Mouse (Mus musculus) forebrain, embryonic 12.5 days (tissue): ENCODE results near the gene Kndc1. TPM values are rescaled to one million over a fixed set of nuclear protein-coding genes. Genes with fewer than 3 reads are reported as not detected.

ENCODE experiments used
- ATAC-seq: fragments of 200-750 bp; cut with Nextera tagmentation; 2 replicates; pipeline ENCODE4 v1.8.0; 2017; ENCODE audit warnings: moderate TSS enrichment; ENCODE audit not compliant: low FRiP score
- H3K27ac ChIP-seq: fragments of 300-500 bp; sonication (generic); 2 replicates; pipeline ENCODE4 v1.5.1; 2016; ENCODE audit warnings: mild to moderate bottlenecking
- H3K27me3 ChIP-seq: fragments of 300-500 bp; sonication (generic); 2 replicates; pipeline ENCODE4 v1.6.1; 2016; ENCODE audit warnings: mild to moderate bottlenecking
- H3K36me3 ChIP-seq: fragments of 300-500 bp; sonication (generic); replicated peaks from 2 replicates; pipeline ENCODE4 v1.6.1; 2016; ENCODE audit warnings: mild to moderate bottlenecking
- H3K4me1 ChIP-seq: fragments of 300-500 bp; sonication (generic); 2 replicates; pipeline ENCODE4 v1.6.1; 2016
- H3K4me2 ChIP-seq: fragments of 300-500 bp; sonication (generic); 2 replicates; pipeline ENCODE4 v1.6.1; 2016; ENCODE audit warnings: mild to moderate bottlenecking, moderate library complexity
- H3K4me3 ChIP-seq: fragments of 300-500 bp; sonication (generic); replicated peaks from 2 replicates; pipeline ENCODE4 v1.5.1; 2016; ENCODE audit warnings: mild to moderate bottlenecking
- H3K9ac ChIP-seq: fragments of 300-500 bp; sonication (generic); 2 replicates; pipeline ENCODE4 v1.6.1; 2016; ENCODE audit warnings: mild to moderate bottlenecking
- H3K9me3 ChIP-seq: fragments of 300-500 bp; sonication (generic); 2 replicates; pipeline ENCODE4 v1.6.1; 2016
- WGBS: fragments of 180-500 bp; shearing (Covaris S2); methylation state at CpG from one replicate; pipeline ENCODE4 v1.1.7; 2016; 5-methylcytosine and 5-hydroxymethylcytosine counted together
- polyA plus RNA-seq: library from polyadenylated mRNA; unstranded; fragments of >200 nt; fragmentation: Nextera tagmentation; extraction: Ambion mirVana; gene quantifications from 2 replicates; pipeline ENCODE4 v1.2.1, GENCODE M21; 2016

The Kndc1 gene
- polyA plus RNA-seq, 1 experiment from 2014 or later = 1.3 TPM

GRCm38 (mm10) chr7:139878122-139878521 is 16.4 kb upstream of the Kndc1 start:
- Histone ChIP-seq H3K9ac (no peak overlapping the region), H3K4me3 (no peak overlapping the region), H3K4me1 (no peaks in the 10 kb centered on the region), H3K27ac (no peak overlapping the region), H3K27me3 (0 out of 2 replicates have a peak, but pooled peaks cover 3% of the 10 kb centered on the region), H3K36me3 (no peaks in the 10 kb centered on the region), H3K9me3 (no peaks in the 10 kb centered on the region), H3K4me2 (no peak overlapping the region)
- ATAC-seq = no peak
- WGBS = 90% methylated on average over 5 of the region's 5 CpGs

- ATAC-seq = no peak
Observed at GRCm38 (mm10) chr7:139878621-139879020, 15.9 kb upstream of the Kndc1 start.

GRCm38 (mm10) chr7:139883545-139883944 is 11.0 kb upstream of the Kndc1 start:
- Histone ChIP-seq H3K27me3 (0 out of 2 replicates have a peak, but pooled peaks cover 3% of the 10 kb centered on the region), H3K9ac (no peak overlapping the region), H3K4me1 (no peaks in the 10 kb centered on the region), H3K36me3 (no peaks in the 10 kb centered on the region), H3K27ac (no peak overlapping the region), H3K4me2 (no peak overlapping the region), H3K4me3 (no peak overlapping the region), H3K9me3 (no peaks in the 10 kb centered on the region)
- no peak for ATAC-seq
- WGBS = 76% methylated on average over 4 of the region's 4 CpGs

More at GRCm38 (mm10) chr7:139878621-139879020, 15.9 kb upstream of the Kndc1 start:
- Histone ChIP-seq H3K36me3 (no peaks in the 10 kb centered on the region), H3K9ac (no peak overlapping the region), H3K4me1 (no peaks in the 10 kb centered on the region), H3K4me2 (no peak overlapping the region), H3K27me3 (0 out of 2 replicates have a peak, but pooled peaks cover 3% of the 10 kb centered on the region), H3K27ac (no peak overlapping the region), H3K9me3 (no peaks in the 10 kb centered on the region), H3K4me3 (no peak overlapping the region)
- WGBS = 75% methylated on average over 6 of the region's 6 CpGs

- no peak overlapping the region for H3K27ac ChIP-seq
- H3K4me3 ChIP-seq = no peak overlapping the region
- 82% methylated on average over 5 of the region's 5 CpGs for whole genome bisulfite sequencing
- H3K4me1 ChIP-seq = peaks cover 13% of the 10 kb centered on the region
- no peak for ATAC-seq
- H3K36me3 ChIP-seq = no peaks in the 10 kb centered on the region
- H3K4me2 ChIP-seq = no peak overlapping the region
- H3K9ac ChIP-seq = no peak overlapping the region
- no peaks in the 10 kb centered on the region for H3K9me3 ChIP-seq
- H3K27me3 ChIP-seq = peaks cover 48% of the 10 kb centered on the region
Observed at GRCm38 (mm10) chr7:139891779-139892178, 2.7 kb upstream of the Kndc1 start.

- 83% methylated on average over 7 of the region's 7 CpGs for WGBS
- no peak overlapping the region for H3K9ac ChIP-seq
- no peak for ATAC-seq
- H3K4me3 ChIP-seq = no peak overlapping the region
- H3K36me3 ChIP-seq = no peaks in the 10 kb centered on the region
- H3K9me3 ChIP-seq = no peaks in the 10 kb centered on the region
- H3K27me3 ChIP-seq = peaks cover 58% of the 10 kb centered on the region
- no peak overlapping the region for H3K27ac ChIP-seq
- no peak overlapping the region for H3K4me2 ChIP-seq
- H3K4me1 ChIP-seq = peaks cover 13% of the 10 kb centered on the region
Observed at GRCm38 (mm10) chr7:139896271-139896670, 1.8 kb downstream of the Kndc1 start.

- Histone ChIP-seq H3K4me3 (no peak overlapping the region), H3K4me1 (peaks cover 13% of the 10 kb centered on the region), H3K9ac (no peak overlapping the region), H3K36me3 (no peaks in the 10 kb centered on the region), H3K27ac (no peak overlapping the region), H3K27me3 (peaks cover 58% of the 10 kb centered on the region), H3K4me2 (no peak overlapping the region), H3K9me3 (no peaks in the 10 kb centered on the region)
- 86% methylated on average over 7 of the region's 7 CpGs for WGBS
- no peak for ATAC-seq
Observed at GRCm38 (mm10) chr7:139896796-139897195, 2.3 kb downstream of the Kndc1 start.

- no peak for ATAC-seq
- H3K9ac ChIP-seq = no peak overlapping the region
- peaks cover 47% of the 10 kb centered on the region for H3K27me3 ChIP-seq
- peaks cover 13% of the 10 kb centered on the region for H3K4me1 ChIP-seq
- no peaks in the 10 kb centered on the region for H3K9me3 ChIP-seq
- no peak overlapping the region for H3K27ac ChIP-seq
- WGBS = 95% methylated on average over 2 of the region's 2 CpGs
- H3K4me2 ChIP-seq = no peak overlapping the region
- H3K36me3 ChIP-seq = no peaks in the 10 kb centered on the region
- no peak overlapping the region for H3K4me3 ChIP-seq
Observed at GRCm38 (mm10) chr7:139898606-139899005, 4.1 kb downstream of the Kndc1 start.

- Histone ChIP-seq H3K9me3 (no peaks in the 10 kb centered on the region), H3K4me1 (peaks cover 9% of the 10 kb centered on the region), H3K4me3 (no peak overlapping the region), H3K27ac (no peak overlapping the region), H3K27me3 (peaks cover 38% of the 10 kb centered on the region), H3K36me3 (no peaks in the 10 kb centered on the region), H3K9ac (no peak overlapping the region), H3K4me2 (no peak overlapping the region)
- no peak for ATAC-seq
- 82% methylated on average over 7 of the region's 7 CpGs for WGBS
Observed at GRCm38 (mm10) chr7:139899505-139899904, 5.0 kb downstream of the Kndc1 start.

- Histone ChIP-seq H3K4me3 (no peak overlapping the region), H3K27ac (no peak overlapping the region), H3K27me3 (peaks cover 28% of the 10 kb centered on the region), H3K9me3 (no peaks in the 10 kb centered on the region), H3K36me3 (no peaks in the 10 kb centered on the region), H3K4me1 (peaks cover under 1% of the 10 kb centered on the region; the same call in 1 of the 2 replicates), H3K9ac (no peak overlapping the region), H3K4me2 (no peak overlapping the region)
- no peak for ATAC-seq
- 92% methylated on average over 7 of the region's 7 CpGs for WGBS
Observed at GRCm38 (mm10) chr7:139900456-139900855, 6.0 kb downstream of the Kndc1 start.

- ATAC-seq = no peak
Observed at GRCm38 (mm10) chr7:139900896-139901295, 6.4 kb downstream of the Kndc1 start.

GRCm38 (mm10) chr7:139901981-139902380 is 7.5 kb downstream of the Kndc1 start:
- WGBS = 18% methylated on average over 1 of the region's 1 CpGs
- peaks cover 25% of the 10 kb centered on the region for H3K27me3 ChIP-seq
- no peaks in the 10 kb centered on the region for H3K36me3 ChIP-seq

More at GRCm38 (mm10) chr7:139900896-139901295, 6.4 kb downstream of the Kndc1 start:
- Histone ChIP-seq H3K4me2 (no peak overlapping the region), H3K27me3 (peaks cover 26% of the 10 kb centered on the region), H3K4me3 (no peak overlapping the region), H3K9ac (no peak overlapping the region), H3K4me1 (peaks cover 4% of the 10 kb centered on the region; the same call in 1 of the 2 replicates), H3K27ac (no peak overlapping the region), H3K36me3 (no peaks in the 10 kb centered on the region), H3K9me3 (no peaks in the 10 kb centered on the region)
- 90% methylated on average over 6 of the region's 6 CpGs for WGBS

GRCm38 (mm10) chr7:139905261-139905660 is 10.8 kb downstream of the Kndc1 start:
- ATAC-seq = no peak
- no peak overlapping the region for H3K9ac ChIP-seq
- 35% methylated on average over 6 of the region's 6 CpGs for WGBS
- no peak overlapping the region for H3K4me2 ChIP-seq
- H3K4me3 ChIP-seq = no peak overlapping the region
- H3K36me3 ChIP-seq = no peaks in the 10 kb centered on the region
- H3K27ac ChIP-seq = no peak overlapping the region
- H3K27me3 ChIP-seq = peaks cover 14% of the 10 kb centered on the region
- H3K4me1 ChIP-seq = peaks cover 16% of the 10 kb centered on the region
- no peaks in the 10 kb centered on the region for H3K9me3 ChIP-seq

More at GRCm38 (mm10) chr7:139901981-139902380, 7.5 kb downstream of the Kndc1 start:
- Histone ChIP-seq H3K27ac (no peak overlapping the region), H3K4me2 (no peak overlapping the region), H3K9ac (no peak overlapping the region), H3K4me1 (peaks cover 4% of the 10 kb centered on the region; the same call in 1 of the 2 replicates), H3K9me3 (no peaks in the 10 kb centered on the region), H3K4me3 (no peak overlapping the region)
- ATAC-seq = no peak

GRCm38 (mm10) chr7:139905661-139906060 is 11.2 kb downstream of the Kndc1 start:
- H3K36me3 ChIP-seq = no peaks in the 10 kb centered on the region
- H3K27ac ChIP-seq = no peak overlapping the region
- no peak overlapping the region for H3K4me2 ChIP-seq
- no peak overlapping the region for H3K4me3 ChIP-seq
- H3K9me3 ChIP-seq = no peaks in the 10 kb centered on the region
- H3K9ac ChIP-seq = no peak overlapping the region
- H3K27me3 ChIP-seq = peaks cover 14% of the 10 kb centered on the region
- peaks cover 16% of the 10 kb centered on the region for H3K4me1 ChIP-seq
- peak; percentile 41; the same call in 1 of the 2 replicates for ATAC-seq
- WGBS = 3% methylated on average over 6 of the region's 6 CpGs
